Mouse (Mus musculus) embryonic facial prominence, embryonic 15.5 days (tissue): Measurements from ENCODE around the gene Triobp. TPM values are rescaled to one million over a fixed set of nuclear protein-coding genes. Genes with fewer than 3 reads are reported as not detected.

Experiments
- microRNA-seq: library from miRNA; unstranded; fragments of <30 nt; microRNA quantifications from one replicate; pipeline ENCODE4, GENCODE M21; 2016; ENCODE audit warnings: borderline number of aligned reads
- polyA plus RNA-seq: library from polyadenylated mRNA; unstranded; fragments of >200 nt; fragmentation: Nextera tagmentation; extraction: Ambion mirVana; gene quantifications from 2 replicates; pipeline ENCODE4 v1.2.1, GENCODE M21; 2015

Triobp gene
- polyA plus RNA-seq, 1 experiment from 2014 or later: 61.4 TPM

Small RNA genes lying within 50 kb of the gene (microRNA-seq; reads per million reads assigned to microRNA genes)
- gene Mir6956: 2.1 reads per million, percentile 7 among the genes with 10 or more reads in this experiment

Other genes starting within 250 kb of the Triobp start
- 0.09 and 0.21 TPM in 2 replicates for gene Elfn2, start 229.0 kb upstream of the Triobp start, polyA plus RNA-seq
- gene Mfng, start 174.2 kb upstream of the Triobp start, polyA plus RNA-seq: 21.3 and 22.8 TPM in 2 replicates
- 4.3 TPM in 2 replicates for gene Card10, start 144.7 kb upstream of the Triobp start, polyA plus RNA-seq
- gene Cdc42ep1, start 105.1 kb upstream of the Triobp start, polyA plus RNA-seq: 41.5 and 43.8 TPM in 2 replicates
- gene Lgals2, start 92.2 kb upstream of the Triobp start, polyA plus RNA-seq: 1.0 TPM in 2 replicates
- gene Gga1, start 70.5 kb upstream of the Triobp start, polyA plus RNA-seq: 56.0 and 62.0 TPM in 2 replicates
- 0.71 and 0.85 TPM in 2 replicates for gene Gm49510, start 48.1 kb upstream of the Triobp start, polyA plus RNA-seq
- gene Sh3bp1, start 48.0 kb upstream of the Triobp start, polyA plus RNA-seq: 56.7 and 68.1 TPM in 2 replicates
- 17.3 and 19.9 TPM in 2 replicates for gene Pdxp, start 33.8 kb upstream of the Triobp start, polyA plus RNA-seq
- gene Lgals1, start 21.0 kb upstream of the Triobp start, polyA plus RNA-seq: 2,635 and 2,725 TPM in 2 replicates
- 52.7 and 53.7 TPM in 2 replicates for gene Nol12, start 12.8 kb upstream of the Triobp start, polyA plus RNA-seq
- gene H1f0, start 80.7 kb downstream of the Triobp start, polyA plus RNA-seq: 553 and 582 TPM in 2 replicates
- gene Galr3, start 94.2 kb downstream of the Triobp start, polyA plus RNA-seq: 0.14 and 0.37 TPM in 2 replicates
- 58.7 and 71.7 TPM in 2 replicates for gene Ankrd54, start 115.2 kb downstream of the Triobp start, polyA plus RNA-seq
- 197 and 205 TPM in 2 replicates for gene Eif3l, start 127.5 kb downstream of the Triobp start, polyA plus RNA-seq
- 16.8 and 17.3 TPM in 2 replicates for gene Micall1, start 161.2 kb downstream of the Triobp start, polyA plus RNA-seq
- gene Polr2f, start 193.3 kb downstream of the Triobp start, polyA plus RNA-seq: 304 and 333 TPM in 2 replicates
- gene 1700088E04Rik, start 193.5 kb downstream of the Triobp start, polyA plus RNA-seq: 17.2 and 25.2 TPM in 2 replicates
- 11.8 and 12.5 TPM in 2 replicates for gene Sox10, start 217.5 kb downstream of the Triobp start, polyA plus RNA-seq